Mouse (Mus musculus) liver, postnatal 0 days (tissue): ENCODE data around the gene Esd.

Experiments
- CTCF ChIP-seq: sonication (generic); IDR thresholded peaks from 2 replicates; pipeline ENCODE4 v1.5.1; 2016; ENCODE audit warnings: antibody characterized with exemption, low read depth
- EP300 ChIP-seq: IDR thresholded peaks from 2 replicates; pipeline ENCODE4 v1.6.1; 2016; ENCODE audit warnings: antibody characterized with exemption, low read depth, mild to moderate bottlenecking

- no peak for TF ChIP-seq CTCF
- no peak for TF ChIP-seq EP300
Measured at GRCm38 (mm10) chr14:74735471-74735870, 3.4 kb downstream of the Esd start.
